Mouse (Mus musculus) neural tube, embryonic 10.5 days (tissue): ENCODE measurements around the gene Actr3.

ENCODE experiments used
- DNase-seq: peaks from one replicate; pipeline ENCODE4 v3.0.0-alpha.2; 2017; ENCODE audit warnings: low spot score; ENCODE audit errors: extremely low spot score

Actr3 gene

GRCm38 (mm10) chr1:125365576-125365975 lies 70.0 kb downstream of the Actr3 start:
- no peak for DNase-seq

- DNase-seq, result no peak
Observed at GRCm38 (mm10) chr1:125351416-125352037, 84.0 kb downstream of the Actr3 start.

- DNase-seq, result no peak
Observed at GRCm38 (mm10) chr1:125350843-125351242, 84.7 kb downstream of the Actr3 start.

GRCm38 (mm10) chr1:125345854-125346253 lies 89.7 kb downstream of the Actr3 start:
- no peak for DNase-seq

GRCm38 (mm10) chr1:125345448-125345847 lies 90.1 kb downstream of the Actr3 start:
- no peak for DNase-seq

- DNase-seq, result no peak
Observed at GRCm38 (mm10) chr1:125343105-125343504, 92.4 kb downstream of the Actr3 start.
